Mouse (Mus musculus) thymus, adult 2 months (tissue): ENCODE data around the gene Slc29a2.

Experiments used
- CTCF ChIP-seq: fragments of 200-500 bp; IDR thresholded peaks from 2 replicates; pipeline ENCODE4 v1.5.1; 2012; ENCODE audit warnings: mild to moderate bottlenecking, control low read depth, low read length, moderate library complexity, borderline replicate concordance; ENCODE audit not compliant: control insufficient read depth, poor library complexity, insufficient read depth; ENCODE audit errors: extremely low read depth
- POLR2A ChIP-seq: fragments of 200-500 bp; IDR thresholded peaks from 2 replicates; pipeline ENCODE4 v1.6.1; 2012; ENCODE audit warnings: mild to moderate bottlenecking, low read length, control low read depth, moderate library complexity; ENCODE audit not compliant: control insufficient read depth, poor library complexity, insufficient read depth; ENCODE audit errors: extremely low read depth

- TF ChIP-seq CTCF (no peak), POLR2A (no peak)
These were observed 29.6 kb upstream of the Slc29a2 start for GRCm38 (mm10) chr19:4994043-4994442.
